Mouse (Mus musculus) CH12.LX (cell line): ENCODE data around the gene Wasf1. TPM values are rescaled to one million over a fixed set of nuclear protein-coding genes. Genes with fewer than 3 reads are reported as not detected.

ENCODE experiments used
- DNase-seq: peaks from one replicate; pipeline ENCODE4 v3.0.0-alpha.2; 2013; ENCODE audit errors: extremely low read depth
- H3K27ac ChIP-seq: 2 replicates; pipeline ENCODE4 v1.5.1; 2012; ENCODE audit warnings: low read depth, mild to moderate bottlenecking, control low read depth, moderate library complexity; ENCODE audit not compliant: insufficient read depth
- H3K27me3 ChIP-seq: replicated peaks from 2 replicates; pipeline ENCODE3; 2012; ENCODE audit warnings: inconsistent platforms
- H3K36me3 ChIP-seq, 2 experiments: replicated peaks in 1 of 2; 2 replicates each; pipeline versions ENCODE3 to v1.6.1; 2012; ENCODE audit warnings: inconsistent platforms in 1 of 2, low read length in 1 of 2, mild to moderate bottlenecking in 1 of 2, mixed read lengths in 1 of 2, moderate library complexity in 1 of 2; ENCODE audit not compliant: control insufficient read depth in 1 of 2, insufficient read depth in 1 of 2
- H3K4me1 ChIP-seq, 2 experiments: 2 replicates each; pipeline ENCODE4 v1.6.1; 2012; ENCODE audit warnings: inconsistent platforms in 1 of 2, moderate library complexity in 1 of 2; ENCODE audit not compliant: insufficient read depth in 2 of 2, control insufficient read depth in 1 of 2
- H3K4me2 ChIP-seq: 2 replicates; pipeline ENCODE4 v1.6.1; 2012; ENCODE audit warnings: low read depth, mild to moderate bottlenecking, control low read depth; ENCODE audit not compliant: poor library complexity, insufficient read depth, severe bottlenecking
- H3K4me3 ChIP-seq, 3 experiments: fragments of 150-350 bp in 1 of 3; sonication (generic) in 1 of 3; replicated peaks in 1 of 3; 2 replicates each; pipeline versions ENCODE3 to v1.5.1; 2011 to 2012; ENCODE audit warnings: low read depth in 2 of 3, low read length in 2 of 3, mild to moderate bottlenecking in 2 of 3, moderate library complexity in 2 of 3, control low read depth in 1 of 3, improper control_type of control experiment in 1 of 3, inconsistent platforms in 1 of 3, mixed read lengths in 1 of 3; ENCODE audit not compliant: poor library complexity in 1 of 3
- H3K79me2 ChIP-seq: replicated peaks from 2 replicates; pipeline ENCODE4 v1.6.1; 2012; ENCODE audit warnings: mild to moderate bottlenecking, moderate library complexity; ENCODE audit not compliant: control insufficient read depth, poor library complexity, insufficient read depth, severe bottlenecking; ENCODE audit errors: extremely low read depth
- H3K9ac ChIP-seq: 2 replicates; pipeline ENCODE4 v1.6.1; 2012; ENCODE audit warnings: low read depth, mild to moderate bottlenecking, control low read depth, moderate library complexity; ENCODE audit not compliant: insufficient read depth
- H3K9me3 ChIP-seq: replicated peaks from 2 replicates; pipeline ENCODE3; 2012; ENCODE audit warnings: low read length, inconsistent platforms, mixed read lengths
- CHD1 ChIP-seq: IDR thresholded peaks from 2 replicates; pipeline ENCODE4 v1.6.1; 2012; ENCODE audit warnings: low read depth, low read length, improper control_type of control experiment, inconsistent platforms
- CHD2 ChIP-seq: IDR thresholded peaks from 2 replicates; pipeline ENCODE4 v1.6.1; 2011; ENCODE audit warnings: low read length, improper control_type of control experiment
- EP300 ChIP-seq: IDR thresholded peaks from 2 replicates; pipeline ENCODE4 v1.6.1; 2011; ENCODE audit warnings: low read length, improper control_type of control experiment
- ETS1 ChIP-seq: conservative IDR thresholded peaks from 2 replicates; pipeline ENCODE4 v1.6.1; 2012; ENCODE audit warnings: low read depth, mild to moderate bottlenecking, inconsistent platforms, low read length, improper control_type of control experiment, moderate library complexity
- HCFC1 ChIP-seq: IDR thresholded peaks from 2 replicates; pipeline ENCODE4 v1.6.1; 2012; ENCODE audit warnings: low read depth, mild to moderate bottlenecking, inconsistent platforms, low read length, improper control_type of control experiment
- IRF4 ChIP-seq: IDR thresholded peaks from 2 replicates; pipeline ENCODE4 v1.6.1; 2014; ENCODE audit warnings: low read depth, mild to moderate bottlenecking, inconsistent platforms, low read length, improper control_type of control experiment
- JUN ChIP-seq: IDR thresholded peaks from 2 replicates; pipeline ENCODE4 v1.6.1; 2011; ENCODE audit warnings: low read depth, mild to moderate bottlenecking, low read length, improper control_type of control experiment, moderate library complexity; ENCODE audit not compliant: insufficient read depth
- JUND ChIP-seq: conservative IDR thresholded peaks from 2 replicates; pipeline ENCODE4 v1.6.1; 2011; ENCODE audit warnings: low read depth, low read length, improper control_type of control experiment
- MAZ ChIP-seq: IDR thresholded peaks from 2 replicates; pipeline ENCODE4 v1.6.1; 2012; ENCODE audit warnings: low read depth, mild to moderate bottlenecking, inconsistent platforms, low read length, improper control_type of control experiment, moderate library complexity
- MEF2A ChIP-seq: IDR thresholded peaks from 2 replicates; pipeline ENCODE4 v1.6.1; 2014; ENCODE audit warnings: low read depth, mild to moderate bottlenecking, inconsistent platforms, low read length, improper control_type of control experiment, borderline replicate concordance
- NELFE ChIP-seq: IDR thresholded peaks from 2 replicates; pipeline ENCODE4 v1.6.1; 2011; ENCODE audit warnings: low read depth, low read length, improper control_type of control experiment
- NRF1 ChIP-seq: IDR thresholded peaks from 2 replicates; pipeline ENCODE4 v1.6.1; 2014; ENCODE audit warnings: low read depth, mild to moderate bottlenecking, inconsistent platforms, low read length, improper control_type of control experiment, moderate library complexity
- POLR2A ChIP-seq: IDR thresholded peaks from 2 replicates; pipeline ENCODE4 v1.6.1; 2011; ENCODE audit warnings: low read depth, mild to moderate bottlenecking, improper control_type of control experiment, low read length
- POLR2AphosphoS2 ChIP-seq: IDR thresholded peaks from 2 replicates; pipeline ENCODE4 v1.6.1; 2011; ENCODE audit warnings: low read depth, low read length, improper control_type of control experiment
- SIN3A ChIP-seq: IDR thresholded peaks from 2 replicates; pipeline ENCODE4 v1.6.1; 2012; ENCODE audit warnings: low read length, improper control_type of control experiment, inconsistent platforms
- TBP ChIP-seq: conservative IDR thresholded peaks from 2 replicates; pipeline ENCODE4 v1.6.1; 2011; ENCODE audit warnings: low read depth, low read length, improper control_type of control experiment
- TCF12 ChIP-seq: IDR thresholded peaks from 2 replicates; pipeline ENCODE4 v1.6.1; 2014; ENCODE audit warnings: low read depth, mild to moderate bottlenecking, inconsistent platforms, low read length, improper control_type of control experiment
- USF1 ChIP-seq: IDR thresholded peaks from 2 replicates; pipeline ENCODE4 v1.6.1; 2014; ENCODE audit warnings: low read depth, mild to moderate bottlenecking, inconsistent platforms, low read length, improper control_type of control experiment
- USF2 ChIP-seq: conservative IDR thresholded peaks from 2 replicates; pipeline ENCODE4 v1.6.1; 2011; ENCODE audit warnings: low read depth, low read length, improper control_type of control experiment
- ZC3H11A ChIP-seq: IDR thresholded peaks from 2 replicates; pipeline ENCODE4 v1.6.1; 2012; ENCODE audit warnings: low read depth, mild to moderate bottlenecking, inconsistent platforms, low read length, improper control_type of control experiment
- ZMIZ1 ChIP-seq: IDR thresholded peaks from 2 replicates; pipeline ENCODE4 v1.6.1; 2012; ENCODE audit warnings: low read depth, mild to moderate bottlenecking, inconsistent platforms, low read length, improper control_type of control experiment
- ZNF384 ChIP-seq: IDR thresholded peaks from 2 replicates; pipeline ENCODE4 v1.6.1; 2012; ENCODE audit warnings: low read depth, low read length, improper control_type of control experiment, inconsistent platforms
- dilution Hi-C: fragments of 300-500 bp; cut with MboI; formaldehyde crosslinking; loops from 2 replicates; pipeline ENCODE4 v1.14.3; 2020; ENCODE audit warnings: low sequenced_read_pairs; ENCODE audit not compliant: extremely low pct_unique_long_range_greater_than_20kb, extremely low pct_ligation_motif_present
- in situ Hi-C: fragments of 300-500 bp; cut with MboI; formaldehyde crosslinking; loops from 3 replicates; pipeline ENCODE4 v1.14.3; 2019; ENCODE audit warnings: low sequenced_read_pairs, low pct_ligation_motif_present, low pct_unique_long_range_greater_than_20kb, mixed read lengths
- polyA plus RNA-seq: library from polyadenylated mRNA; unstranded; fragments of >175 nt; gene quantifications from 2 replicates; pipeline ENCODE4 v1.2.1, GENCODE M21; 2012; ENCODE audit warnings: low read depth; ENCODE audit not compliant: insufficient read length
- total RNA-seq, 2 experiments: library from RNA; depleted of rRNA; stranded (reverse); fragments of 300-350 nt in 1 of 2; fragments of >200 nt in 1 of 2; gene quantifications; 2 replicates each; pipeline ENCODE4 v1.2.3; 2012 to 2014

Wasf1 gene
- total and polyA plus RNA-seq, 3 experiments, result 0.09 TPM; not detected in 2

DNA sequence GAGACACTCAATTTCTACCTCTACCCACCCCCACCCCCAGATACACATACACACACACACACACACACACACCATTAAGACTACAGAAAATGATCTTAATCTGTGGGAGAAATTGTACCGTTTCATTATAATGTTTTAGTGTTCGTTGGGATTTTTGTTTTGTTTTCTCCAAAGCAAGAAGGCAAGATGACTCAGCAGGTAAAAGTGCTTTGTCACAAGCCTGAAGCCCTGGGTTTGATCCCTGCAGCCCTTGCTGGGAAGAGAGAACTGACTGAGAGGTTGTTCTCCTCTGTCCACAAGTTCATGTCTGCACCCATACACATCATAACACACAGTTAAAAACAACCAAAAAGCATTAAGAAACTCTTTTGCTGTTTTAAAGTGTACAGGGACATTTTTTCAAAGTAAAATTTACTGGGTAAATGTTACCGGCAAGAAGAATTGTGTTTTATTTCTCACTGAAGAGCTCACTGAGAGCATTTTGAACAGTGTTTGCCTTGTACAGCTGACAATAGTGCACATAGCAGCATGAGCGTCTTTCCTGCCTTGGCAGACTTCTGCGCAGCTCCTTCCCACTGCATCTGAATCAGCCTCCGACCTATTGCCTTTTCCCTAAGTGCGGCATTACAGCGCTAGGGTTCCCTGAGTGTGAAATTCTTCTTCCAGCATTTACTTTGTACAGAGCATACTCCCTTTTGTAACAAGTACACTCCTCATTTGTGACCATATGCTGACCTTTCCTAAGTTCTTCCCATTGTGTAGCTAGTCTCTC is 35.6 kb downstream of the Wasf1 start:
- DNase-seq, result no peak
- H3K27ac ChIP-seq, result no peak overlapping the region
- in situ Hi-C loops (no loop called here), dilution Hi-C loops (no loop called here)
- no peak overlapping the region for H3K9ac ChIP-seq
- H3K27me3 ChIP-seq, result no peaks in the 10 kb centered on the region
- H3K9me3 ChIP-seq, result no peaks in the 10 kb centered on the region
- H3K4me3 ChIP-seq, result no peak overlapping the region
- no peak overlapping the region for H3K4me2 ChIP-seq
- H3K4me1 ChIP-seq, result peaks cover 0 to 3% of the 10 kb centered on the region in 2 experiments; a peak in 1 of 4 replicates
- no peaks in the 10 kb centered on the region for H3K79me2 ChIP-seq
- H3K36me3 ChIP-seq, result no peaks in the 10 kb centered on the region
- TF ChIP-seq SIN3A (no peak), JUN (no peak), EP300 (no peak), MAZ (no peak), ETS1 (no peak), NELFE (no peak), HCFC1 (no peak), USF1 (no peak), CHD2 (no peak), ZC3H11A (no peak), MEF2A (no peak), POLR2A (no peak), CHD1 (no peak), IRF4 (no peak), ZMIZ1 (no peak), NRF1 (no peak), POLR2AphosphoS2 (no peak), JUND (no peak), ZNF384 (no peak)

DNA sequence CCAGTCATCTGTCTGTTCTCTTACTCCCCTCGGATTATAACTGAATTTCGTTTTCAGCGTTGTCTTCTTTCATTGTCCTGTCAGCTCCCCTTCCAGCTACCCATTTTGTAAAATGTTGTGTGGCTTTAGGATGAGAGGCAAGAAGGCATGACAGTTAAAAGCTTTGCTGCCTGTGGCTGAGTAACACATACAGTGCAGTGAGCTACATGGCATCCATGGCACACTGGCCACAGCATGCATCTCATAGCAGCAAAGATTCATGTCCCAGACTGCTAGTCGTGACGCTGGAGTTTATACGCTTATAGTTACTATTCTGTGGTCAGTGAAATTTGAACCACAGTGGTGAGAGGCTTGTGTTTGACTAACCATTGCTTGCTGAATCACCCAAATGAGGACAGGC is 36.2 kb downstream of the Wasf1 start:
- Histone ChIP-seq H3K9ac (no peak overlapping the region), H3K79me2 (no peaks in the 10 kb centered on the region), H3K27ac (no peak overlapping the region), H3K27me3 (no peaks in the 10 kb centered on the region), H3K4me3 (no peak overlapping the region), H3K36me3 (no peaks in the 10 kb centered on the region), H3K4me2 (no peak overlapping the region), H3K9me3 (no peaks in the 10 kb centered on the region), H3K4me1 (peaks cover 0 to 3% of the 10 kb centered on the region in 2 experiments; a peak in 1 of 4 replicates)
- no peak for DNase-seq
- in situ Hi-C loops (no loop called here), dilution Hi-C loops (no loop called here)
- TF ChIP-seq USF2 (no peak), TCF12 (no peak), CHD2 (no peak), TBP (no peak)
